Mouse (Mus musculus) monocyte, adult 2 months (primary cell): ENCODE measurements around the gene Notch2.
"Not testable (repeated sequence)": the region's sequence is repeated elsewhere in the genome, so short reads cannot be mapped to it uniquely, and the experiment has no call there.

Source experiments
- DNase-seq, 2 experiments: peaks; one replicate each; pipeline ENCODE4 v3.0.0; 2022; ENCODE audit warnings: low spot score in 2 of 2, low read depth in 1 of 2

Notch2 gene

GRCm38 (mm10) chr3:98028072-98028471, 14.7 kb downstream of the Notch2 start:
- DNase-seq: no peak

DNA sequence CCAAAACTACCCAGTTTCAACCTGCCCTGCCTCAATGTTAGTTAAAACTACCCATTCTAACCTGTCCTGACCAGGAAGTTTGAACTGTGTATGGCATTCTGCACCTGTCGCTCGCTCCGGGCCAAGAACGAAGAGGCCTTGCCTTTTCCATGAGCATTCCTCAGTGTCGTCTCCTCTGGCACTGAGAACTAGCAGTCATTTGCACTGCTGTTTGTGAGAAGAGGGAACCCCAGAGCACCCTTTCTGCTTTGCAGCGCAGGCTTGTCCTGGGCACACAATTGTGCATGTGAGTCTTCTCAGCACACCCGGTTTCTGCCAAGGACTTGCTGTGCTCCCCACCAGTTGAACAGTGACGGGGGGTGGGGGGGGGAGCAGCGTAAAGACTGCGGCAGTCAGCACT, 15.6 kb downstream of the Notch2 start:
- DNase-seq: no peak

DNA sequence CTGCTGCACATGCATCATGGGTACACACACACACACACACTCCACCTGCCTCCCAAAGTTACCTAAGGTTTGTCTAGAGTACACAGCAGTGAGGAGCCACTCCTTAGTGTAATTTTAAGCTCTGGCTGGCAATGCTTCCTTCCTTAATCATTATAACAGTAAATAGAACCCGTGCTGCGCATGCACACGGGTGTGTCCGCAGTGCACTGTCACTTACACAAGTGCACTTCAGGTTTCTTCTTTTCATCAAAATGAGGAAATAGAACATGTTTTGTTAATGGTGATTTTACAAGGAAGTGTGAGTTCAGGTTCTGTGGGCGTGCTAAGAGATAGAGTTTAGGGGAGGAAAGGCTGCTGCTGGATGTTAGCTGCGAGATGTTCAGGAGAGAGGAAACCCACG, 17.8 kb downstream of the Notch2 start:
- no peak for DNase-seq

GRCm38 (mm10) chr3:98032191-98032590, 18.9 kb downstream of the Notch2 start:
- no peak for DNase-seq

DNA sequence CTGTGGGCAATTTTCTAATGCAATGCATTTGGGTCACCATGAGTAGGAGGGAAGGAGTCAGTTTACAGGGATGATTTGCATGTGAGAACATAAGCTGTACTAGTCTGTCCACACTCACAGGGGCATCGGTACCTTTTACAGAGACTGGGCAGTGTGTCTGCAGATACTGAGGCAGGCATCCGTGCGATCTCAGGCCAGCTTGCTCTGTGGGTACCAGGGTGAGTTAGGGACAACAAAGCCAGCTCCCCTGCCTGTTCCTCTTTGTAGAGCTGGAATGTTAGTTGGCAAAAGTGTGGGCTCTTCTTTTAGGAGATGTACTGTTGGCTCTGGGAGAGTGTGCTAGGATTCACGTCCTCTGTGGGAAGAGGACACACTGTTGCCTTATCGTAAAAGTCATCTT, 19.6 kb downstream of the Notch2 start:
- DNase-seq: no peak

GRCm38 (mm10) chr3:98034622-98035593, 21.6 kb downstream of the Notch2 start:
- no peak for DNase-seq

- DNase-seq: no peak
Measured at GRCm38 (mm10) chr3:98036161-98036560, 22.8 kb downstream of the Notch2 start.

GRCm38 (mm10) chr3:98037151-98037550, 23.8 kb downstream of the Notch2 start:
- DNase-seq: no peak

DNA sequence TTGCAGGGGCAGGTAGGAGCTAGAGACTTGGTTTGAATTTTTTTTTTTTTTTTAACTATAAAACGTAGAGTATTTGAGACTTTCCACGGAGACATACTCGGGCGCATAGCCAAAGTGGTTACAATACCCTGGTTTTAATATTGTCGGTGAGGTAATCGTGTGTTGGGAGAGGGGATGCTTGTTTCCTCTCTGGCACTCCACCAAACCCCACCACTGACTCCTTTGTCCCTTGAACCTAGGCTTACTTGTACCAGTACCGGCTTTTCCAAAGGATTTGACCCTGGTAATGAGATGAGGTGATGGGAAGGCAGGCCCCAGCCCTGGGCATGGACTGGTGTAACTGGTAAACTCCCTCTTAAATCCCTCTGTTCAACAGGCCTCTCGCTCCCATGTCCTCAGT, 25.3 kb downstream of the Notch2 start:
- DNase-seq: no peak

DNA sequence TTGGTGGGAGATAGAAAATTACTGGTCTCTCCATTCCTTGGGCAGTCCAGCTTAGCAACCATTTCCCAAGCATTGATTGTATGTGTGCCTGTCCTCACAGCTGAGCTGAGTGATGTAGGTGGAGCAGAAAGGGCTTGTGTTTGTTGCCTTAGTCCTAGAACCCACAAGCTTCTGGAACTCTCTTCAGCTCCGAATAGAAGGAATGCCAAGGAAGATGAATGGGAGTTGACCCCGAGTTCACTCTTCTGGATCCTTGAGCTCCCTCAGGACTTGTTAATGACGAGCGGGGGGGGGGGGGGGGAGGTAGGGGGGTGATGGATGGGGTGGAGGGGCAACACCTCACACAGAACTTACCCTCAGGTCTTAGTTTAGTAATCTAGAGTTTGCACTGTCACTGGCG, 25.9 kb downstream of the Notch2 start:
- no peak for DNase-seq

GRCm38 (mm10) chr3:98039666-98040456, 26.5 kb downstream of the Notch2 start:
- DNase-seq: no peak

- DNase-seq: no peak
Measured at GRCm38 (mm10) chr3:98040836-98041235, 27.5 kb downstream of the Notch2 start.

GRCm38 (mm10) chr3:98042301-98042700, 29.0 kb downstream of the Notch2 start:
- no peak for DNase-seq

GRCm38 (mm10) chr3:98042955-98043456, 29.7 kb downstream of the Notch2 start:
- no peak for DNase-seq

DNA sequence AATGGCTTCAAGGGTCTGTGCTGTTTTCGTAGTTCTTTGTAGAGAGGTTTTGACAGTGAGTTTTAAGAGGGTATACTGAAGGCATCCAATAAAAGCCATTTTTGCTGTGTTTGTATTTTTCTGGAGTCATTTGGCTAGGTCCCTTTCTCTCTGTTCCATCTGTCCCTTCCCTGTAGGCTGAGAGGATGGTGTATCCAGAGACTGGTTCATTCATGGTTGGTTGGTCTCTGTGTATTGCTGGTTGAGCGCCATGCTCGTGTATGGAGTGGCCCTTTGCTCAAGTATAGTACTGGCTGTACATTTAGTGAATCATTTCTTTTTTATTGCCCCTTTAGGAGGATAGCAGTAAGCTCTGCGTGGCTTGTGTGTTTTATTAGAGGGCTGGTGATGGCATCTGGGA, 30.3 kb downstream of the Notch2 start:
- DNase-seq: no peak

DNA sequence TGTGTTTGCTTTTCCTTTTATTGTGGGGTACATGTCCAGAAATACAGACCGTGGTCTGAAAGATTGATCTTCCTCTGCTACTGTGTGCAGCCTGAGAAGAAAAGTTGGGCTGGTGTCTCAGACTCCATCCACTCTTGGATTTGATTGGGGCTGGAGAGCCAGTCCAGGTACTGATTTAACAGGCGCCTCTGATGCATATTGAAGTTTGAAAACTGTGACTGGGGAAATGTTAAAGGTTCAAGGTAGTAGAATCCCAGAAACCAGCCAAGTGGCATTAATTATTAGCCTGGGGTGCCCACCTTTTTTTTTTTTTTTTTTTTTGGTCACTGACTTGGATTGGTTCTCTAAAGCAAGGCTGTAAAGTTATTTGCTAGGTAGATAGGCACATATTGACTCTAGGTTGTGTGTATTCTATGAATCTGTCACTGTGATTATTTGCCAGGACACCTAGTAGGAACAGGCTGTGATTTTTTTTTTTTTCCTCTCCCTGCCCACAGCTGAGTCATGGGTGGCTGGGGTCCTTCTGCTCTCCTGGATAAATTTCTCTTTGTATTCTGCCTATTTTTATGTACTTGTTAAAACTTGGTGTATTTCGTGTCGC, 31.5 kb downstream of the Notch2 start:
- DNase-seq: no peak

- DNase-seq: no peak
Measured at GRCm38 (mm10) chr3:98045465-98046148, 32.3 kb downstream of the Notch2 start.

DNA sequence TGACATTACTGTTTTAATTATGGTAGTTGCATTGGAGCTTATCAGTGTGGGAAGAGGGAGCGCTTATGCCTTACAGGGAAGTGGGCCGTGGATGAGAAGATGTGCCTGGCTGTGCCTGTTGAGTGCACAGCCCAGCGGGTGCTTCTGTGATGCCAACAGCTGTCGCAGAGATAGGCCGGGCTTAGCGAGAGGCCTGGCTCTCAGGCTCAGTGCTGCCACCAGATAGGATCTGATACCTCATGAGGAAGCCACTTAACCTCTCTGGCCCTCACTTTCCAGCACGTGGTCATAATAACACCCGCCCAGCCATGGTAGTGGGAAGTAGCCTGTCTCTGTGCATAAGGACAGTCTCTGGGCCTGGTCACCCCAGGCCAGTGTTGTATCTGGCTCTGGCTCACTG, 33.0 kb downstream of the Notch2 start:
- DNase-seq: peak; percentile 57 to 75

DNA sequence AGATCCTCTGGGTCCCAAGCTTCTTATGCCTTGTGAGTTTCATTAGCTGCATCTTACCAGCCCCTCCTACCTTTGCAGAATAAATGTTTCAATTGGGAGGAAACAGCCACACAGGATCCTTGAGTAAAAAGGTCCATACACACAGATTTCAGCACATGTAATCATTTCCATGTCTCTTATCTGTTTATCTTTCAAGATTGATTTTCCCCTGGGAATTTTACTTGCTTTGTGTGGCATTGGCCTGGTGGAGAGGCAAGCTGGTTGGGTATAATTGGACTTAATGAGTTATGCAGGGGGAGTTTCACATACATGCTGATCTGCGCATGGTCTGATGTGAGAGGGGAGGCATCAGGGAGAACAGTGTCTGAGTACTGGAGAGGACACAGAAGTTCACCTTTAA, 36.3 kb downstream of the Notch2 start:
- DNase-seq: no peak

DNA sequence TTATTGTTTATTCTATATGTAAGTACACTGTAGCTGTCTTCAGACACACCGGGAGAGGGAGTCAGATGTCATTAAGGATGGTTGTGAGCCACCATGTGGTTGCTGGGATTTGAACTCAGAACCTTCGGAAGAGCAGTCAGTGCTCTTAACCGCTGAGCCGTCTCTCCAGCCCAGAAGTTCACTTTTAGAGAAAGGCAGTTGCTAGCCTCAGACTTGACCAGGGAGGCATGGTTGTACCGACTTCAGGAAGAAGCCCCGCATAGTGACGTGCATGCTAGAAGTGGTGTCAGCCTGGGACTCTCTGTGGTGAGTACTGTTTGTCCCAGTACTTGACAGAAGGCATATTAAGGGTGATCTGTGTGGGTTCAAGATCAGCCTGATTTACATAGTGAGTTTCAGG, 36.8 kb downstream of the Notch2 start:
- DNase-seq: not testable (repeated sequence)
